Comparison of ENCODE assay signal across 10 mouse cellular contexts in genomic region chr2:132597866-132598480, GRCm38 (mm10). TPM values are rescaled to one million over a fixed set of nuclear protein-coding genes. Genes with fewer than 3 reads are reported as not detected.
DNase-seq lines count a peak whose midpoint lies in the region; TF ChIP-seq lines count a peak whose summit lies in the region.
"Had no signal": no experiment of that assay in that cellular context is flagged by ENCODE, and none has a peak within 500 bp of the region (broad histone marks: within the 10 kb centered on the region; RNA-seq: fewer than 3 reads in every experiment).

No protein-coding gene starts in this region.

- no peak for TF ChIP-seq POLR2A in liver, adult 2 months (IDR thresholded peaks at IDR 0.05; ENCODE audit: extremely low read depth, insufficient read depth, low read length)
- no peak for TF ChIP-seq POLR2A in cortical plate, adult 2 months (IDR thresholded peaks at IDR 0.05; ENCODE audit: extremely low read depth, insufficient read depth, low read length)

- DNase-seq in gastrocnemius, postnatal 25 days, result peak; percentile 10
- DNase-seq in gastrocnemius, postnatal 36 days, result no peak
- peak; percentile 34 for DNase-seq in liver, adult 2 months (ENCODE audit: extremely low read depth, low read depth, low spot score)
- no peak for DNase-seq in liver
- DNase-seq in frontal cortex, adult 2 months (ENCODE audit: extremely low spot score in 1 of 2, low spot score in 1 of 2), result no peak
- no peak for DNase-seq in layer of hippocampus, postnatal 36 days

- H3K9ac ChIP-seq in liver, adult 2 months (ENCODE audit: low read depth, low read length), result no peak overlapping the region
- H3K9ac ChIP-seq: neural tube, embryonic 13.5 days had no signal

- no peak for TF ChIP-seq CTCF in liver, adult 2 months (IDR thresholded peaks at IDR 0.05; ENCODE audit: low read depth, low read length)
- TF ChIP-seq CTCF in cortical plate, adult 2 months (IDR thresholded peaks at IDR 0.05; ENCODE audit: extremely low read depth, insufficient read depth, low read length), result no peak

- no peaks in the 10 kb centered on the region for H3K27me3 ChIP-seq in liver, adult 2 months (ENCODE audit: control insufficient read depth, insufficient read depth, low read length)
- H3K27me3 ChIP-seq: neural tube, embryonic 13.5 days; Patski had no signal

- intact Hi-C loops in gastrocnemius, postnatal 36 days (cut with DNase I), result no loop called here

- peak overlapping the region; percentile 63; the same call in 1 of the 2 replicates for H3K27ac ChIP-seq in liver, adult 2 months (replicated peaks; ENCODE audit: insufficient read depth, low read depth, low read length)
- H3K27ac ChIP-seq in cortical plate, adult 2 months (ENCODE audit: insufficient read depth, low read length), result peak overlapping the region; percentile 69
- peak overlapping the region; percentile 87 for H3K27ac ChIP-seq in macrophage
- H3K27ac ChIP-seq: neural tube, embryonic 13.5 days had no signal

- peaks cover 23% of the 10 kb centered on the region for H3K4me1 ChIP-seq in liver, adult 2 months (ENCODE audit: control insufficient read depth, insufficient read depth, low read length)
- H3K4me1 ChIP-seq in cortical plate, adult 2 months (ENCODE audit: control insufficient read depth, insufficient read depth, low read length), result peaks cover 5% of the 10 kb centered on the region; the same call in 1 of the 2 replicates
- H3K4me1 ChIP-seq: neural tube, embryonic 13.5 days had no signal

- H3K79me2 ChIP-seq in liver, adult 2 months (ENCODE audit: control insufficient read depth, insufficient read depth, low read length), result no peaks in the 10 kb centered on the region
- H3K79me2 ChIP-seq in macrophage (ENCODE audit: inconsistent target), result no peaks in the 10 kb centered on the region

- no peaks in the 10 kb centered on the region for H3K36me3 ChIP-seq in liver, adult 2 months (ENCODE audit: control insufficient read depth, insufficient read depth, low read length)
- H3K36me3 ChIP-seq in macrophage (ENCODE audit: inconsistent target), result no peaks in the 10 kb centered on the region
- H3K36me3 ChIP-seq: neural tube, embryonic 13.5 days had no signal

- 46% methylated on average over 3 of the region's 3 CpGs for WGBS in liver, adult 2 months
- WGBS in macrophage (ENCODE audit: missing documents), result 33% methylated on average over 3 of the region's 3 CpGs

- no peak overlapping the region for H3K4me3 ChIP-seq in liver, adult 2 months (ENCODE audit: insufficient read depth, low read depth, low read length)
- H3K4me3 ChIP-seq in cortical plate, adult 2 months (ENCODE audit: insufficient read depth, low read length), result no peak overlapping the region
- H3K4me3 ChIP-seq in macrophage (ENCODE audit: inconsistent target), result peak overlapping the region; percentile 2; the same call in 1 of the 2 replicates
- H3K4me3 ChIP-seq: neural tube, embryonic 13.5 days had no signal

RNA-seq across cellular contexts. Expression of gene Gpcpd1, which starts 10.4 kb away (rescaled TPM):
- 100 to 1,000 TPM; 110 to 147 TPM for total RNA-seq in gastrocnemius, postnatal 25 days (2021)
- 100 to 1,000 TPM; 182 to 223 TPM for total RNA-seq in gastrocnemius, postnatal 36 days (2021)
- 95.9 and 237 TPM in 2 replicates for total RNA-seq in liver, adult 2 months (2014; rRNA removed)
- polyA plus RNA-seq in liver, adult 2 months (2012; rRNA removed), result 6.6 and 11.0 TPM in 2 replicates
- 99.6 and 105 TPM in 2 replicates for polyA plus RNA-seq in cortical plate, adult 2 months (2012; rRNA removed)
- total RNA-seq in macrophage (2018; cell fraction: chromatin; rRNA removed), result 100 to 1,000 TPM in 23 of 26 experiments, 10 to 100 TPM in 3; 31.2 to 298 (median 216) TPM
- 10 to 100 TPM; 34.0 to 61.6 (median 45.3) TPM for total RNA-seq in macrophage (2018; cell fraction: cytosol; rRNA removed)
- 100 to 1,000 TPM in 18 of 26 experiments, 10 to 100 TPM in 8; 32.5 to 240 (median 113) TPM for total RNA-seq in macrophage (2018; cell fraction: nucleus; rRNA removed)
- 32.8 to 48.7 TPM (median 39.6 TPM) in 3 replicates for polyA plus RNA-seq in macrophage (2018)
- 89.0 and 90.7 TPM in 2 replicates for polyA plus RNA-seq in frontal cortex, adult 2 months (2012; rRNA removed)
- total RNA-seq in layer of hippocampus, postnatal 36 days (2021), result 10 to 100 TPM; 63.8 to 67.2 TPM

Comparison
In these comparisons a context has a peak if more than half of its experiments do, and no peak if none do; other contexts are left out.
1. DNase-seq: peak in gastrocnemius, postnatal 25 days (single experiment) and liver, adult 2 months (single experiment); none in gastrocnemius, postnatal 36 days (0 of 2), liver (single experiment), frontal cortex, adult 2 months (0 of 2) and layer of hippocampus, postnatal 36 days (0 of 2).
2. Peak in every context shown above with its lines, with median percentiles within 50 percentile points of each other: H3K27ac ChIP-seq.